29 mouse cellular contexts compared by ENCODE assay signal in the genomic region with DNA sequence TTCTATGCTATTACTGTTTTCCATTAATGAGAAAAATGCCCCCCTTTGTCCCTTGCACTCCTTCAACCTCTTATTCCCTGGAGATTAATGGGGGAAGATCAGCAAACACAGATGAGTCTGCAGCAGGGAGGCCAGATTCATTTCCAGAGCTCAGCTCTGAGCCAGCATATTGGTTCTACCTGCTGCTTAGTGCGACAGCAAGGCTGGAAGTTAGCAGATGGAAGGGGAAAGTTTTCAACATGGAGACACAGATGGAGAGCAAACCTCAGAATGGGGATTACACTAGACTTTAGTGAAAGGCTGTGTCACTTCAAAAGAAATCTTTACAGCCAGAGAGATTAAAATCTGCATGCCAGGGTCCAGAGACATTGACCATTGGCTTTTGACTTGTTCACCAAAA.
DNase-seq lines count a peak whose midpoint lies in the region; ATAC-seq lines count a peak whose summit lies in the region.
"Had no signal": no experiment of that assay in that cellular context is flagged by ENCODE, and none has a peak within 500 bp of the region (broad histone marks: within the 10 kb centered on the region; RNA-seq: fewer than 3 reads in every experiment).

No protein-coding gene starts in this region.

- no peak overlapping the region for H3K27ac ChIP-seq in forebrain, embryonic 13.5 days
- no peak overlapping the region for H3K27ac ChIP-seq in forebrain, embryonic 11.5 days (ENCODE audit: low read depth, low read length)
- H3K27ac ChIP-seq: embryonic facial prominence, embryonic 15.5 days; heart, adult 2 months; hindbrain, embryonic 15.5 days; intestine, embryonic 15.5 days; limb, embryonic 10.5 days; liver, embryonic 15.5 days; lung, embryonic 15.5 days; neural tube, embryonic 12.5 days had no signal

- ATAC-seq in forebrain, embryonic 13.5 days = peak; percentile 62; the same call in 1 of the 2 replicates
- no peak for ATAC-seq in forebrain, embryonic 11.5 days (replicated peaks; ENCODE audit: low FRiP score)
- ATAC-seq: activated CD4-positive, CD25-positive, alpha-beta regulatory T cell, adult 4 months; intestine, embryonic 15.5 days had no signal

- no peak for DNase-seq in forebrain, embryonic 11.5 days (ENCODE audit: low spot score)
- DNase-seq in right cerebral cortex, postnatal 10 days (ENCODE audit: low spot score in 2 of 2) = peak; percentile 25 to 48
- DNase-seq in right cerebral cortex, postnatal 14 days = no peak
- peak; percentile 32 for DNase-seq in layer of hippocampus, adult 9-10 months (ENCODE audit: low spot score)
- no peak for DNase-seq in kidney, postnatal 36 days
- no peak for DNase-seq in heart, postnatal 36 days
- DNase-seq in retina, embryonic 14.5 days (ENCODE audit: low spot score) = no peak
- DNase-seq: adrenal gland, adult 8-10 months; cerebellum, adult 8-10 months; gastrocnemius, postnatal 36 days; heart, adult 2 months; kidney, adult 9 months; kidney, postnatal 25 days; liver; lung, postnatal 36 days; midbrain, embryonic 14.5 days; retina, postnatal 1 day; thymus, adult 2 months; thymus, postnatal 4 days had no signal

- no peak overlapping the region for H3K9ac ChIP-seq in forebrain, embryonic 13.5 days
- no peak overlapping the region for H3K9ac ChIP-seq in forebrain, embryonic 11.5 days (ENCODE audit: low read length)
- H3K9ac ChIP-seq: embryonic facial prominence, embryonic 15.5 days; hindbrain, embryonic 15.5 days; intestine, embryonic 15.5 days; liver, embryonic 15.5 days; lung, embryonic 15.5 days; neural tube, embryonic 12.5 days had no signal

- no peaks in the 10 kb centered on the region for H3K27me3 ChIP-seq in forebrain, embryonic 13.5 days
- H3K27me3 ChIP-seq in forebrain, embryonic 11.5 days (ENCODE audit: control insufficient read depth, insufficient read depth, low read length) = no peaks in the 10 kb centered on the region
- H3K27me3 ChIP-seq: embryonic facial prominence, embryonic 15.5 days; hindbrain, embryonic 15.5 days; intestine, embryonic 15.5 days; liver, embryonic 15.5 days; lung, embryonic 15.5 days; megakaryocyte, embryonic 14.5 days; neural tube, embryonic 12.5 days had no signal

- no peak overlapping the region for H3K4me2 ChIP-seq in forebrain, embryonic 13.5 days
- no peak overlapping the region for H3K4me2 ChIP-seq in forebrain, embryonic 11.5 days (ENCODE audit: low read depth, low read length, severe bottlenecking)
- H3K4me2 ChIP-seq: embryonic facial prominence, embryonic 15.5 days; hindbrain, embryonic 15.5 days; intestine, embryonic 15.5 days; liver, embryonic 15.5 days; lung, embryonic 15.5 days; neural tube, embryonic 12.5 days had no signal

- no peaks in the 10 kb centered on the region for H3K4me1 ChIP-seq in forebrain, embryonic 13.5 days
- H3K4me1 ChIP-seq in forebrain, embryonic 11.5 days (replicated peaks; ENCODE audit: control insufficient read depth, insufficient read depth, low read length) = no peaks in the 10 kb centered on the region
- H3K4me1 ChIP-seq: embryonic facial prominence, embryonic 15.5 days; hindbrain, embryonic 15.5 days; intestine, embryonic 15.5 days; limb, embryonic 10.5 days; liver, embryonic 15.5 days; lung, embryonic 15.5 days; megakaryocyte, embryonic 14.5 days; neural tube, embryonic 12.5 days had no signal

- intact Hi-C loops in heart, postnatal 36 days (cut with DNase I) = no loop called here

- no peaks in the 10 kb centered on the region for H3K36me3 ChIP-seq in forebrain, embryonic 13.5 days (ENCODE audit: poor library complexity, severe bottlenecking)
- no peaks in the 10 kb centered on the region for H3K36me3 ChIP-seq in forebrain, embryonic 11.5 days (ENCODE audit: control insufficient read depth, insufficient read depth, low read length)
- H3K36me3 ChIP-seq: embryonic facial prominence, embryonic 15.5 days; hindbrain, embryonic 15.5 days; intestine, embryonic 15.5 days; limb, embryonic 10.5 days; liver, embryonic 15.5 days; lung, embryonic 15.5 days; neural tube, embryonic 12.5 days had no signal

- 67% methylated on average over 1 of the region's 1 CpGs for WGBS in forebrain, embryonic 13.5 days
- WGBS in forebrain, embryonic 11.5 days = 72% methylated on average over 1 of the region's 1 CpGs

- H3K4me3 ChIP-seq in forebrain, embryonic 13.5 days = no peak overlapping the region
- H3K4me3 ChIP-seq in forebrain, embryonic 11.5 days (ENCODE audit: low read depth, low read length) = no peak overlapping the region
- H3K4me3 ChIP-seq: embryonic facial prominence, embryonic 15.5 days; heart, adult 2 months; hindbrain, embryonic 15.5 days; intestine, embryonic 15.5 days; limb, embryonic 10.5 days; liver, embryonic 15.5 days; lung, embryonic 15.5 days; megakaryocyte, embryonic 14.5 days; neural tube, embryonic 12.5 days had no signal

- no peaks in the 10 kb centered on the region for H3K9me3 ChIP-seq in forebrain, embryonic 13.5 days (replicated peaks)
- no peaks in the 10 kb centered on the region for H3K9me3 ChIP-seq in forebrain, embryonic 11.5 days (ENCODE audit: control insufficient read depth, low read length)
- H3K9me3 ChIP-seq: embryonic facial prominence, embryonic 15.5 days; hindbrain, embryonic 15.5 days; intestine, embryonic 15.5 days; limb, embryonic 10.5 days; liver, embryonic 15.5 days; lung, embryonic 15.5 days; megakaryocyte, embryonic 14.5 days; neural tube, embryonic 12.5 days had no signal

Comparison
In these comparisons a context has a peak if more than half of its experiments do, and no peak if none do; other contexts are left out.
1. DNase-seq: peak in right cerebral cortex, postnatal 10 days (2 of 2) and layer of hippocampus, adult 9-10 months (single experiment); none in forebrain, embryonic 11.5 days (single experiment), right cerebral cortex, postnatal 14 days (single experiment), kidney, postnatal 36 days (0 of 2), heart, postnatal 36 days (0 of 2) and retina, embryonic 14.5 days (single experiment).